Mouse (Mus musculus) midbrain, embryonic 16.5 days (tissue): Measurements from ENCODE around the gene Ugt3a1. TPM values are rescaled to one million over a fixed set of nuclear protein-coding genes. Genes with fewer than 3 reads are reported as not detected.

Experiments
- polyA plus RNA-seq: library from polyadenylated mRNA; unstranded; fragments of >200 nt; fragmentation: Nextera tagmentation; extraction: Ambion mirVana; gene quantifications from 2 replicates; pipeline ENCODE4 v1.2.1, GENCODE M21; 2015

Ugt3a1 gene
- polyA plus RNA-seq, 1 experiment from 2014 or later, result not detected

Other genes starting within 250 kb of the Ugt3a1 start
- 27.8 and 28.2 TPM in 2 replicates for gene Nadk2, start 205.6 kb upstream of the Ugt3a1 start, polyA plus RNA-seq
- gene Lmbrd2, start 136.3 kb upstream of the Ugt3a1 start, polyA plus RNA-seq, result 3.3 and 3.6 TPM in 2 replicates
- gene Skp2, start 121.5 kb upstream of the Ugt3a1 start, polyA plus RNA-seq, result 15.3 and 18.5 TPM in 2 replicates
- not detected in 2 replicates for gene Ugt3a2, start 58.7 kb downstream of the Ugt3a1 start, polyA plus RNA-seq
- 4.5 and 5.8 TPM in 2 replicates for gene Capsl, start 159.1 kb downstream of the Ugt3a1 start, polyA plus RNA-seq